Comparison of ENCODE assay signal across 1 mouse cellular context in genomic region chr17:35937700-35938348, GRCm38 (mm10).
TF ChIP-seq lines count a peak whose summit lies in the region.

No protein-coding gene starts in this region.

TF ChIP-seq in CH12.LX, 34 proteins besides CTCF, POLR2A, EP300 and RAD21 (continued from another document):
- TF ChIP-seq JUND (conservative IDR thresholded peaks at IDR 0.05; ENCODE audit: low read depth, low read length), result no peak
- TF ChIP-seq RCOR1 (conservative IDR thresholded peaks at IDR 0.05; ENCODE audit: low read depth, low read length), result no peak
- TF ChIP-seq USF1 (IDR thresholded peaks at IDR 0.05; ENCODE audit: low read depth, low read length), result no peak
- peak; percentile 76 for TF ChIP-seq SMC3 (IDR thresholded peaks at IDR 0.05; ENCODE audit: low read depth, low read length)
